Mouse (Mus musculus): ENCODE data around the gene Otud4.
"Not testable (repeated sequence)": the region's sequence is repeated elsewhere in the genome, so short reads cannot be mapped to it uniquely, and the experiment has no call there.

Otud4 gene

DNA sequence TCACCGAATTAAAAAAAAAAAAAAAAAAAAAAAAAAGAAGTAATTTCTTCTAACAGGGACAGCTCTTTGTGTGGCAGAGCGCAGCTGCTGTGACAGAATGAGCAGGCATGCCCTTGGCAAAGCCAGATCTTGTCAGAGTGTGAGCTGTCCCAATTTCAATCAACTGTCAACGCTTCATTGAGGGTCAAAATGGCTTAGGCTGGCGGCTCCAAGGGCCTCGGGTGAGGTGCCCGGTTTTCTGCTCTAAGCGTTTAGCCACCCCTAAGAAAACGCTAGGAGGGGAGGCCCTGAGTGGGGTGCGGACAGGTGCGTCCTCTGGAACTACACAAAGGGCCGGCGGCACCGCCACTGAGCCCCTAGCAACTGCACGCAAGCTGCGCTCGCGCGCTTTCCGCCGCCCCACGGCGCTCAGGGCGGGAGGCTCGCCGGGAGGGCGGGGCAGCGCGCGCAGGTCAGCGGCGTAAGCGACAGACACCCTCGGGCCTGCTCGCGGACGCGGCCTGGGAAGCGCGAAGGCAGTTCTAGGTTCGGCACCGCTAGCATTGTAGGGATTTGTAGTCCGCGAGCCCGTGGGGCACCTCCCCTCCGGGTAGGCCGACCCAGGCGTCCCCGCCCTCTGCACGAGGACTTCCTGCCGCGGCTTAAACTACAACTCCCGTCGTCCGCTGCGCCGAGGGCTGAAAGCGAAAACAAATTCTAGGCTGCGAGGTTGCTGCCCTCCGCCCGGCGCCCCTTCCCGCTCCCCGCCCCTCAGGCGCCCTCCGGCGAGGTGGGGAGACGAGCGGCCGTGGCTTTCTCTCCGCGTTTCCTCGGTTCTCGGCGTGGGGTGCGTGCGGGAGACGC, 490 bp upstream of the Otud4 start:
- DNase-seq, result peak; percentile 99

GRCm38 (mm10) chr8:79641119-79641518, 1.7 kb downstream of the Otud4 start:
- DNase-seq, result no peak

- DNase-seq, result no peak
Measured at GRCm38 (mm10) chr8:79649569-79649968, 10.2 kb downstream of the Otud4 start.

- peak; percentile 41 for DNase-seq
Measured at GRCm38 (mm10) chr8:79650158-79650814, 10.9 kb downstream of the Otud4 start.

- DNase-seq, result no peak
Measured at GRCm38 (mm10) chr8:79653736-79654135, 14.3 kb downstream of the Otud4 start.

DNA sequence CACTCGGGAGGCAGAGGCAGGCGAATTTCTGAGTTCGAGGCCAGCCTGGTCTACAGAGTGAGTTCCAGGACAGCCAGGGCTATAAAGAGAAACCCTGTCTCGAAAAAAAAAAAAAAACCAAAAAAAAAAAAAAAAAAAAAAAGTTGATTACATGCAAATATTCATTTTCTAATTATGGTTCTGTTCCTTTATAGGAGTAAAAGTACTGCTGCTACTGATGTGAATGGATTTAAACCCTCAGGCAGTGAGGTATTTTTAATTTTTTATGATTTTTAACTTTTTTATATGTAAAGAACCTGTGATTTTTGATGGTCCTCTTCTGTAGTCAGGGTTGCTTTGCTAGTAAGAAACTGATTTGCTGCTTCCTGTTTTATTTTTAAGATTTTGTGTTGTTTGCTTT, 19.3 kb downstream of the Otud4 start:
- DNase-seq, result not testable (repeated sequence)

GRCm38 (mm10) chr8:79676461-79676860, 37.0 kb downstream of the Otud4 start:
- no peak for DNase-seq

- no peak for DNase-seq
Measured at GRCm38 (mm10) chr8:79679005-79679404, 39.6 kb downstream of the Otud4 start.

- DNase-seq, result not testable (repeated sequence)
Measured at GRCm38 (mm10) chr8:79680083-79680482, 40.7 kb downstream of the Otud4 start.

DNA sequence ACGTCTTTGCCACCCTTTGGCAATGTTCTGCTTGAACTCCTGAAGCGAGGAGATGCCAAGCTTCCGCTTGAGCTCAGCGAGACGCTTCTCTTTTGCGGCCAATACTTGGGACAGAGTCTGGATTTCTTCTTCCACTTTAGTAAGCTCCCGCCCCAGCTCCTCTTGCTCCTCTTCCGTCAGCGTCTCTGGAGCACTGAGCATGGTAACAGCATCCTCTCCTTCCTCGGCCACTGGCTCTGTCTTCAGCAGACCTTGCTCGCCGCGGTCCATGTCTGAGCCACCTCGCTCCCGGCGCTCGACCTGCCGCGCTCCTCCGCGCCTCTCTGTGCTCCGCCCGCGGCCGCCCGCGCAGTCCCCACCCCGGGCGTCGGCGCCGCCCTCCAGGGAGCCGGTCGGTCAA, 41.1 kb downstream of the Otud4 start:
- DNase-seq, result peak; percentile 21

- DNase-seq, result no peak
Measured at GRCm38 (mm10) chr8:79680965-79681364, 41.5 kb downstream of the Otud4 start.

DNA sequence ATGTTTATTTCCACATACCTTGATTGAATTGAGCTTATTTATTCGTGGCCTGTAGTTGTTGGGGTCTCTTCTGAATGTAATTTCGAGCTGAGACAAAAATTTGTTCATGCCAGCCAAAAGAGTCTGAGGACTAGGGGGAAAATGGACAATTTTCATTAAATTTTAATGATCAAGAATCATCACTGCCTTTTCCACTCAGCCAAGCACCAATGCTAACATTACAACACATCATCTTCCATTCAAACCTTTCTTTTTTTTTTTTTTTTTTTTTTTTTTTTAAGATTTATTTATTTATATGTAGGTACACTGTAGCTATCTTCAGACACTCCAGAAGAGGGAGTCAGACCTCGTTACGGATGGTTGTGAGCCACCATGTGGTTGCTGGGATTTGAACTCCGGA, 46.5 kb downstream of the Otud4 start:
- DNase-seq, result not testable (repeated sequence)

- no peak for DNase-seq
Measured at GRCm38 (mm10) chr8:79692531-79692930, 53.1 kb downstream of the Otud4 start.

- no peak for DNase-seq
Measured at GRCm38 (mm10) chr8:79706687-79707086, 67.3 kb downstream of the Otud4 start.

GRCm38 (mm10) chr8:79711064-79711961, 71.9 kb downstream of the Otud4 start, which contains the start of the genes Abce1 and Anapc10:
Abce1 (minus strand) TSS chr8:79711740.
Anapc10 (plus strand) TSS chr8:79711820.
- peak; percentile 98 for DNase-seq

- no peak for DNase-seq
Measured at GRCm38 (mm10) chr8:79712676-79713075, 73.3 kb downstream of the Otud4 start.

GRCm38 (mm10) chr8:79721537-79721936, 82.1 kb downstream of the Otud4 start:
- DNase-seq, result no peak

DNA sequence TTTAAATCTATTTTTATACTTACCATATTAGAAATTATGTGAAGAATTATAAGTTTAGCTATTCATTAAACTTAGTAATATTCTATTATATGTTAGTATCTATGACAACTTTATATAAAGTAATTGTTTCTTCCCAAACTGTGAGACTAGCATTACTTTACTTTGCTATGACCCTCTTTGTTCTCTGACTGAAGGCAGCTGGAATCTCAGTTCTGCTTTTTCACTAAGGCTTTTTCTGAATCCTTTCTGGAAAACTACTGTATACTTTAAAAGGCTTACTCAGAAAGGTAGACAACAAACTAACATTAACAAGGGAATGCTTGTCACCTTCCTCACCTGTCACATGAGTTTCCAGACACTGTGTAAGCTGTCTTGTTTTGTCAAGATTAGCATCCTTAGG, 83.9 kb downstream of the Otud4 start:
- DNase-seq, result no peak

DNA sequence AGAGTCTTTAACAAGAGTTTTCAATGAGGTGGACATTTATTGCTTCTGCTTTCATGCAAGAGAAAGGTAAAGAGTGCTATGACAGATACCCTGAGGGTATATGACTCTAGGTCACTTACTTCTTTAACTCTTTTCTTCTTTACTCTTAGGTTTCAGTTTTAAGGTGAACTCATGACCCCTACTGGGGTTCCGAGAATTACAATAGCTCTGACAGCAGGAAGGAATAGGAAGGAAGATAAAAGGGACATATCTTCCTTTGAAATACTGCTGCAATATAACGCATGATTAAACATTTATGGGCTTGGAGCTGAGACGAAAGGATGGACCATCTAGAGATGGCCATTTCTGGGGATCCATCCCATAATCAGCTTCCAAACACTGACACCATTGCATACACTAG, 85.2 kb downstream of the Otud4 start:
- no peak for DNase-seq
